Mouse (Mus musculus) T-cell, adult 2 months (primary cell): ENCODE measurements around the gene Wdr53.
"Not testable (repeated sequence)": the region's sequence is repeated elsewhere in the genome, so short reads cannot be mapped to it uniquely, and the experiment has no call there.

Experiments
- DNase-seq: peaks from one replicate; pipeline ENCODE4 v3.0.0; 2022; ENCODE audit warnings: low spot score

Wdr53 gene

DNA sequence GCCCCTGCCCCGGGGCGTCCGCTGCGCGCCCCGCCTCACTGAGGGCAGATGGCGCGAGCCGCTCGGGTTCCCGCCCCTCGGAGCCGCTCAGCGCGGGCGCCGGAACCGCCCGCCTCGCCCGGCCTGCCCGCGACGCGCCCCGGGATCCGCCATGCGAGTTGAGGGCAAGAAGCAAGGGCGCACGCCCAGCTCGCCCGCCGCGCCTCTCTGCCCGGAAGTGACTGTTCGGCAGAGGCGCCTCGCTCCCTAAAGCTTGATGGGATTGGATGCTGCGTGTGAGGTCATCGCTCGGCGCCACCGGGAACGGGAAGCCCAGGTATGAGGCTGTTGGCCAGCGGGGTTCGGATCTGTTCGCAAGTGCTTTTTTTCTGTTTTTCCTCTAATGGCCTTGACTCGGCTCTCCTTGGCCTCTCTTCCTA lies at the start of gene Wdr53, which contains the start of gene Fbxo45:
Gene Wdr53, plus strand, starts transcription at position 276 of the 419 bp plus-strand sequence.
Gene Fbxo45, minus strand, starts transcription at position 207 of the 419 bp plus-strand sequence.
- DNase-seq = peak; percentile 96

DNA sequence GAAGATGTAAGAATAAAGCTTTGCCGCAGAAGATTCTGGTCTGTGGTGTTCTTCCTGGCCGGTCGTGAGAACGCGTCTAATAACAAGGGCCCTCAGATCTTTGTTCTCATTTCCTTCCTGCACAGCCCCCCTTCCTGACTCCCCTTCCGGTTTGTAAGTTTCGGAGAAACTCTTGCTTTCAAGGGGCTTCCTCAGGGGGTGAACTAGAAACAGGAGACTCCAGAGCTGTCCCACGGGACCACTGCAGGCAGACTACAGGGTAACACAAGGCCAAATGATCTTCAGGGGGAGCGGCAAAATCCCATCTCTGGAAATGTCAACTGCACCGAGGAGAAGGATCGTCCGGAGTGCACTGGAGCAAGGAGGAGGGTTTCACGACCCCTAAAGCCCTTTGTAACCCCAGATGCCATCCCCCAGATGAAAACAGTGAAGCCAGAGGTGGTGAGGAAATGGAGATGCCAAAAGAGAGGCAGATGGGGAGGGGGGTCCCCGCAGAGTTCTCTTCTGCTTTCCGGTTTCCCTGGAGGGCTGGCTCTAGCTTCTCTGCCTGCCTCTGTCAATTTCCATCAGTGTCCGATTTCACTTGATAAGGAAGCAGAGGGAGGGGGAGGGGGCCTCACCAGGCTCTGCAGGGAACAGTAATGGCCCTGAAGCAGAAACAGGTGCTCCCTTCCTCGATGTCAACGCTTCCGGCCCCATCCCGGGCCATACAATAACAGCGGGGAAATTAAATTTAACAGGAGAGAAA lies 46.6 kb upstream of the Wdr53 start:
- DNase-seq = peak; percentile 61

DNA sequence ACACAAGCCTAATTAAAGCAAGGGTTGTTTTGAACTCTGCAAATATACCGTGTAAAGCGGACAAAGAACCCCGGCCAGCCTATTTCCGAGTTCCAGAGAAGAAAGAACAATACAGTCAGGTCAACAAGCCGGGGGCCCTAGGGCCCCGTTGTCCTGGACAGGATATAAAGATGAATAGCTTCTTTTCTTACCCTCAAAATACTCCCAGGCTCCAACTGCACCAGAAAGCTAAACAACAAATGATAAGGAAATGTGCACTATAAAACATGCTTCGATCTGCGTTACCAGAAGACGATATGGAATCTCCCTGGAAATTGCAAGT lies 46.1 kb upstream of the Wdr53 start:
- no peak for DNase-seq

DNA sequence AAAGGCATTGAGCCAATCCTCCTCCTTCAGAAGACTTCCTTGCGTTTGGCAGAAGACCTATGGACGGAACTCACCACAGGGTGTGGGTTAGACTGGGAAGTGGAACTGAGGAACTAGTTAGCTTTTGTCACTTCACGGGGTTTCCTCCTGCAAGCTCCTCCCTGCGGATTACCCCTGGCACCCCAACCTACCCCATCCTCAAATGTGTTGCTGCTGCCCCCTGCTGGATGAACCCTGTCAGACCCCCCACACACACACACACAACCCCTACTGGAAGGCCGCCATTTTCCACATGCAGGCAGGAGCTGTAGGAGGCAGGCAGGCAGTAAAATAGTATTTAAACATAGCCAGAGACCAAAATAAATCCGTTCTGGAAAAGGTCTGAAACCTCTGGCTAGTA lies 44.3 kb upstream of the Wdr53 start:
- DNase-seq = peak; percentile 90

DNA sequence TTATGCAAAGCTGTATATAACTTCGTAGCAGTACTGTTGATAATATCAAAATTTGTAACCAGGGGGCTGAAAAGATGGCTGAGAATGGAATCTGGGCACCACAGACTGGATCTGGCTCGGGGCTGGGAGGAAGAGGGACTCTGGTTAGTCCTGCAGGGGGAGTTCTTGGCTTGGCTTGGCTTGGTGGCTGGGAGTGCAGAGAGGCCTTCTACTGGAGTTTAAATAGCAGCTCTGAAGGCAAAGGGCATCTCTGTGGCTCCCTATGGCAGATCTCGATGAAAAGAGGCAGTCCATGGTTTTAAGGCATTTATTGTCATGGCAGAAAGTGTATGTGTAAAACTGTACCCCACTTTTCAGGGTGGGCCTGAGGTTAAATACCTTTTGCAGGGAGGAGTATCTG lies 42.1 kb upstream of the Wdr53 start:
- no peak for DNase-seq

DNA sequence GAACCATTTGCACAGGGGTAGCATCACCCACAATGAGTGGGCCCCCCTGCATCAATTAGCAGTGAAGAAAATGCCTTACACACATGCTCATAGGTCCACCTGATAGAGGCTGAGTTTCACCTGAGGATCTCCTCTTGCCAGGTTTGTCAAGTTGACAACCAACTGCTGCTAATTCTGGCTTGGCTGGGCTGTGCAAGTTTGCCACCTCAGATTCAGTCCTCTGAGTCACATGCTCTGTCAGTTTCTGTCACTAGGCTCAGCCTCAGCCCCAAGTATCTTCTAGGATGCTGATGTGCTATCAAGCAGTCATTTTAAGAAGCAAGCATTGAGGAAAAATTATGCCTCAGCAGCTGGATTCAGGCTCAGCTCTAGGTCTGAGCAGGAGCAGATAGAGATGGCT lies 32.9 kb upstream of the Wdr53 start:
- no peak for DNase-seq

DNA sequence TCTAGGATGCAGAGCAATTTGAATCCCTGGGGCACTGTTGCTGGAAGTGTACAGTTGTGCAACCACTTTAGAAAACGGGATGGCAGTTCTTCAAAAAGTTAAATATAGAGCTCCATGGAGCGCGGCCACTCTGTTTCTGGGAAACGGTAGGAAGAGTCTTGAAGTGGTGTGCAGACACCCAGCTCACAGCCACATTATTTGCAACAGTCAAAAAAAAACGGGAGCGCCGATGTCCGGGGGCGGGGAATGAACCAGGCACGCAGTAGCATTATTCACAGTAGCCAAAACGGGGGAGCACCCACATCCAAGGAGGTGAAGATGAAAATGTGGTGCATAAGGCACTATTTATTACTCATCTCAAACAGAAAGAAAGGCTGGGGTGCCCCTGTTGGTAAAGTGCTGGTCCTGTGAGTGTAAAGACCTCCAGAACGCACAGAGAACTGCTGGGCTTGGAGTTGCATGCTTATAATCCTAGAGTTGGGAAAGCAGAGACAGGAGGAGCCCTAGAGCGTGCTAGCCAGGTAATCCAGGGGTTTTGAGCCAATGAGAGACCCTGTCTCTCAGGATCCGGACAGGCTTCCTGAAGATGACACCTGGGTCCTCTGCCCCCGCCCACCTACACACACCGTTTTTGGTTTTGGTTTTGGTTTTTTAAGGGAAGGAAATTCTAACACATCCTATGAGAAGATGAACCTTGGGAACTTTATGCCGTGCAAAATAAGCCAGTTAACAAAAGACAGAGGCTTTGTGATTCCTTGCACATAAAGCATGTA lies 32.0 kb upstream of the Wdr53 start:
- DNase-seq = no peak

DNA sequence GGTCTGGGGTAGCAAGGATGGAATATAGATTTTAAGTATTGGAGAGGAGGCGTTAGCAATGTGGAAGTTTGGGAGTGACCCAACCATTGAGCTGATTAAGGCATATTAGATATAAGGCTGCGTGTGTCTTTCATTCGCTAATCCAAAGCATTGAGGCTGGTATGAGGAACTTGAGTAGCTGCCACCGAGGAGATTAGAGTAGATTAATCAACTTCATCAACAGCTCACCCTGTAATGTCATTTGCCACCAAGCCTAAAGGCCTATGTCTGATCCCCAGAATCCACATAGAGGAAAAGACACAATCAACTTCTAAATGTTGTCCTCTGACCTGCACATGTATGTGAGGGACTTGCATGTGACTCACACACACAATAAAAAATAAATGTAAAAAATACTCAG lies 25.2 kb upstream of the Wdr53 start:
- no peak for DNase-seq

DNA sequence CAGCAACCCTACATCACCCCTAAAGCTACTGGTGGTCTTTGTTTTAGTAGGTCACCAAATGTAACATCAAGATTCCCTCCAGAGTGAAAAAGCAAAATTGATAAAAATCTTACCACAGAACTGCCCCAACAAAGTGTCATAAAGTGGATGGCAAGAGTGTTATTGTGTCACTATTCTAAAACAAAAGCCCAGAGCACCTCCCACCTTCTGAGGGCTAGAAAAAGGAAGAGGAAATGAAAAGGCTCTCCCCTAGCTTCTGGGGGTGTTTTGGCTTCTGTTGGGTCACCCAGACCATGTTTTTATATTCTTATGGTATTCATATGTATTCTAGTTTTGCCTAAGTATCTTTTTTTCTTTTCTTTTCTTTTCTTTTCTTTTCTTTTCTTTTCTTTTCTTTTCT lies 24.6 kb upstream of the Wdr53 start:
- DNase-seq = no peak

DNA sequence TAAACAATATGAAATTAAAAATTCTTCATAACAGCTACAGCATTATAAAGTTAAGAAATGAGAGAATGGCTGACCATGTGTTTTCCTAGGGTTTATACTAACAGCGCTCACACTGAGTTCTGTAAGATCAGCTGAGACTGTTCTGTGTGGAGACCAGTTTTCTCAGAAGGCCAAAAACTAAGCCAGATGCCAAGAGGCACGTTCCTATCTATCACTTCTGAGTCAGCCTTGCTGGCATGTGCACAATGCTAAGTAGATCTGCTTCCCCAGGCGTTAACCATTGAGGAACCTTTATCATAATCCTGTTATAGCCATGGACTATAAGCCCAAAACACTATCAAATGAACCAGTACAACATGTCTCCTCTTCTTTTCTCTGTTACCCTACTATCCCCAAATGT lies 15.0 kb upstream of the Wdr53 start:
- DNase-seq = not testable (repeated sequence)

DNA sequence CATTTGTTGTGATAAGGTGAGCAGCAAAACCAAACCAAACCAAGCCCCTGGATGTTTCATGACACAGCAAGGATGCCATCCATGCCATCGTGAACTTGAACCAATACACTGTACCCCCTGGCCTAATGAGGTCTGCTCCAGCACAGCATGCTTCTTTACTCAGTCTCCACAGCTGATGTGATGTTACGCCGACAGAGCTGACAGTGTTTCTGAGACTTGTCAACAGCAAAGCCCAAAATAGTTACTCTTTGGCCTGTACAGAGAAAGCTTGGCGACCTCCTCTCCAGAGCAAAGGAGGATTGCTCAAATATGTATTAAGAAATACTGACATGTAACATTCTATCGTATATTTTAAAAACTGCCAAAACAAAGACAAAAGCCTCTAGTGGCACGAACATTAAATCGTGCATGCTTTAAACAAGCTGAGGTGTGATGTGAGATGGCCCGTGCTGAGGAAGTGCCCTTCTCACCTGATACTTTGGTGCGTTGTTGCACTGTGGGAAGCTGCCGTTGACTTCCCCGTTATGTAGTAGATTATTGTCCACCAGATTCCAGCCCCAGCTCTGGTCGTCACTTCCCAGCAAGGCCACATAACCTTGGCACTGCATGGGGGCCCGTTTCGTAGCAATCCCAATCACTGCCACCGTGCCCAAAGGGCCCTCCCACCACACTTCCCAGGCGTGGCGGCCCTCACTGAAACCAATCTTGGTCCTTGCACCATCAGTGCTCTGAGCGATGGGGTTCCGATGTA lies 8.9 kb upstream of the Wdr53 start:
- DNase-seq = no peak

DNA sequence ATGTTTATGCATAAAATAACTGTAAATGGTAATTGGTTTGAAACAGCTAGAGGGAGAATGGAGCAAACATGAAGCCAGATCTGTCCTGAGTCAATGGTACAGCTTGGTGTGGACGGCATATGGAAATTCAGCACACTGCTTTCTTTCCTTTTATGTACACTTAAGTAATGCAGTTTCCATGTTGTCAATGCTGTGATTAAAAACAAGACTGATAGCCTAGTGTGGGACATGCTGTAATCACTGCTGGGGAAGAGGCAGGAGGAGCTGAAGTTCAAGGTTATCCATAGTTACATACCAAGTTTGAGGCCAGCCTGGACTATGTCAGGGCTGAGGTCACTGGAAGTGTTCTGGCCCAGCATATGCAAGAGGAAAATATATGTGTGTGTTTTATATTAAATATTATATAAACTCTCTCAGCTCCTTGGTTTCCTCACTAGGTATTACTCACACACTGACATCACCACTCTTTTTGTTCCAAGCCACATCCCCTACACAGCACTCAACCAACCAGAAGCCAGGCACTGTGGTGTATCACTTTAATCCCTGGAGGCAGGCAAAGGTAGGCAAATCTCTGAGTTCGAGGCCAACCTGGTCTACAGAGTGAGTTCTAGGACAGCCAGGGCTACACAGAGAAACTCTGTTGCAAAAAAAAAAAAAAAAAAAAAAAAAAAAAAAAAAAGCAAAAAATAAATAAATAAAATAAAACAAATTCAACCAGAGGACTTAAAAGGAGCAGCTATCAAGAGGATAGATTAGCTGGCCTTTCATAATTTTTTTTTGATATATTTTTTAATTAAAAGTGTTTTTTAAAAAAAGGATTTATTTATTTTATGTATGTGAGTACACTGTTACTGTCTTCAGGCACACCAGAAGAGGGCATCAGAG lies 7.4 kb upstream of the Wdr53 start:
- no peak for DNase-seq

DNA sequence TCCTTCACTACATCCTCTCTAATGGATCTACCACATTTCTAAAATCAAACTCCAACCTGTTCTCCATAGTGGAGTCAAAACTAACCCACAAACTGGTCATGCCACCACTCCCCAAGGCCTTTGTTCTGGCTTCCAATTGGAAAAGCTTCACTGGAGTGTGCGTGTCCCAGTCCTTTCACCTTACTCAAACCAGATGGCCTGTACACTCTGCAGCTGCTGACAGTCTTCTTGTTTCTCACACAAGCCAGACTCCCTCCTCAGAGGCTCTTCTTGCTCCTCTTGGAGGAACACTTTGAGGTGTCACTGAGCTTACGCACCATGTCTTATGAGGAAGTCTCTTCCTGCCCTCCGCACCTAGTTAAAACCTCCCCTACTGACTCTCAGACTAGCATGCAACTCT lies 3.1 kb upstream of the Wdr53 start:
- no peak for DNase-seq

DNA sequence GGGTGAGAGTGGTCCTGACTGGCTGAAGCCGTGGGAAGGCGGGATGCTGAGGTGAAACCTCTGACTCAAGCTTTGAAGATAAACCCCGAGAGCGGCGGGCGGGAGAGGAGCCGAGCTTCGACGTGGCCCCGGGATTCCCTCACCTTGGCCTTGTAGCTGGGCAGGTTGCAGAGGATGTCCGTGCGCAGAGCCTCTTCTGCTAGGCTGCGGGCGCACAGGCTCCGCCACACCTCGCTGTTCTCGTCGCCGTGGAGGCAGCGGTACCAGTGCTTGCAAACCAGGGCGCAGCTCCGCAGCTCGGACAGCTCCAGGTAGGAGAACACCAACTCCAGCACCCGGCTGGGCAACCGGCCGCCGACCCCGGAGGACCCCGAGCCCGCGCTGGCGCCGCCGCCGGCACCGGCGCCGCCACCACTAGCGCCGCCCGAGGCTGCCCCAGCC lies 656 bp upstream of the Wdr53 start:
- peak; percentile 43 for DNase-seq

DNA sequence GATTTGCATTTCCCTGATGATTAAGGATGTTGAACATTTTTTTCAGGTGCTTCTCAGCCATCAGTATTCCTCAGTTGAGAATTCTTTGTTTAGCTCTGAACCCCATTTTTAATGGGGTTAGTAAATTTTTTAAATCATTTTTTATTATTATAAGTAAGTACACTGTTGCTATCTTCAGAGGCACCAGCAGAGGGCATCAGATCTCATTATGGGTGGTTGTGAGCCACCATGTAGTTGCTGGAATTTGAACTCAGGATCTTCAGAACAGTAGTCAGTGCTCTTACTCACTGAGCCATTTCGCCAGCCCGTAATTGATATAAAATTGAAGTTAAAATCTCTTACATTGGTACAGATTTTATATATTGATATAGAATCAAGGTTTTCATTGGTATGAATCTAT lies 17.2 kb downstream of the Wdr53 start:
- DNase-seq = peak; percentile 32

DNA sequence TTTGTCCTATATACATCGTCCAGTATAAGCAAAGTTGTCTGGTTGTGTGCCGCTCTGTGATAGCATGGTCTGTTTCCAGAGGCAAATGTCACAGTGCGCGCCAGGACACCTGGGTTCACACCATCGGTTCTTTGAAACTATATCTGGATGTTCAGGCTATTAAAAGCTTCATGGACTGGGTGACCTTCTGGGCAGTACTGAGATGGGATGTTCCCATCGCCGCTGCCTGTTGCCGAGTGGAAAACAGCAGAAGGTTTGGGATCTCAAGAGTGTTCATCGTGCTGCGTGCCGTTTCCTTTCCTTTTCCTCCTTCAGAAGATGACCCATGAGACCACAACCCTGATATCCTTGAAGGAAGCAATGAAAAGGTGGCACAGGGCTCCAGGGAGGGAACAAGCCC lies 24.3 kb downstream of the Wdr53 start, which contains the start of gene Smco1:
Gene Smco1, plus strand, starts transcription at position 178 of the 400 bp plus-strand sequence.
- DNase-seq = no peak

DNA sequence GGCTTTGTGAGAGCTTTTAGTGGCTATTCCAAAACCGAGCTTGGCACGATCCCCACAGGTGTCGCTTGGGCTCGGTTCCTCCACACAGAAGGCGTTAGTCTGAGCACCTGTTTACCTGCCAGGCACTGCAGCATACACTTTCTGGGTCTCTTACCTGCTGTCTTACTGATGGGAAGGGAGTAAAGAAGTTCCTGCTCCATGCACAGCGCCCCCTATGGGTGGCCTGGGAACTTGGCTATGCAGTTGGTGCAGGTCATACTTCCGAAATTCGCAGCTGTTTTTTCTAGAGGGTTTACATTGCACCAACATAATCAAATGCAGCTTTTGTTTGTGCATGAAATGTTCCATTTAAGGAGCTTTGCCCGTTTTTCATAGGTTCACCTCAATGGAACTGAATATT lies 26.3 kb downstream of the Wdr53 start:
- DNase-seq = peak; percentile 19

DNA sequence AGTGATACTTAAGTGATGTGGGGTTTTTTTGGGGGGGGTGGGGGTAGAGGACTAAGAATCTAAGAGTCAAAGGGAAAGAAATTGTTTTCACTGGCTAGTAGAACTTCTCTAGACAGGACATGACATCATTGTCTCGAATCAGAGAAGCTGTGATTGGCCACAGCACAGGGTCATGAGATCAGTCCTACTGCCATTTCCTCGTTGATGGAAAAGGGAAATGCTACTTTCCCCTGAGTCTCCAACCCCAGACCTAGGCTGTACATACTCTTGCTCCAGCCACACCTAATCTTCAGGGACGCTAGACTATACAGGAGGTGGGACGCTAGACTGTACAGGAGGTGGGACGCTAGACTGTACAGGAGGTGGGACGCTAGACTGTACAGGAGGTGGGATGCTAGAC lies 28.0 kb downstream of the Wdr53 start:
- no peak for DNase-seq

DNA sequence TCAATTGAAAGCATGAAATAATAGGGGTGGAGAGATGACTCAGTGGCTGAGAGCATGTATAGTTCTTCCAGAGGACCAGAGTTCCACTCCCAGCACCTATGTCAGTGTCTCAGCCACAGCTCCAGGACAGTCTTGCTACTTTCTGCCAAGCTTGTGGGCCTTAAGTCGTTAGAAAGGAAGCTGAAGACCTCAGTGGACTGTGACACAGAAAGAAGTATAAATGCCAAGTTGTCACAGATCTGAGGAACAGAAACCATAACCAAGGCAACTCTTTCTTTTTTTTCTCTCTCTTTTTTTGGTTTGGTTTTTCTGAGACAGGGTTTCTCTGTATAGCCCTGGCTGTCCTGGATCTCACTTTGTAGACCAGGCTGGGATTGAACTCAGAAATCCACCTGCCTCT lies 28.8 kb downstream of the Wdr53 start:
- DNase-seq = no peak

DNA sequence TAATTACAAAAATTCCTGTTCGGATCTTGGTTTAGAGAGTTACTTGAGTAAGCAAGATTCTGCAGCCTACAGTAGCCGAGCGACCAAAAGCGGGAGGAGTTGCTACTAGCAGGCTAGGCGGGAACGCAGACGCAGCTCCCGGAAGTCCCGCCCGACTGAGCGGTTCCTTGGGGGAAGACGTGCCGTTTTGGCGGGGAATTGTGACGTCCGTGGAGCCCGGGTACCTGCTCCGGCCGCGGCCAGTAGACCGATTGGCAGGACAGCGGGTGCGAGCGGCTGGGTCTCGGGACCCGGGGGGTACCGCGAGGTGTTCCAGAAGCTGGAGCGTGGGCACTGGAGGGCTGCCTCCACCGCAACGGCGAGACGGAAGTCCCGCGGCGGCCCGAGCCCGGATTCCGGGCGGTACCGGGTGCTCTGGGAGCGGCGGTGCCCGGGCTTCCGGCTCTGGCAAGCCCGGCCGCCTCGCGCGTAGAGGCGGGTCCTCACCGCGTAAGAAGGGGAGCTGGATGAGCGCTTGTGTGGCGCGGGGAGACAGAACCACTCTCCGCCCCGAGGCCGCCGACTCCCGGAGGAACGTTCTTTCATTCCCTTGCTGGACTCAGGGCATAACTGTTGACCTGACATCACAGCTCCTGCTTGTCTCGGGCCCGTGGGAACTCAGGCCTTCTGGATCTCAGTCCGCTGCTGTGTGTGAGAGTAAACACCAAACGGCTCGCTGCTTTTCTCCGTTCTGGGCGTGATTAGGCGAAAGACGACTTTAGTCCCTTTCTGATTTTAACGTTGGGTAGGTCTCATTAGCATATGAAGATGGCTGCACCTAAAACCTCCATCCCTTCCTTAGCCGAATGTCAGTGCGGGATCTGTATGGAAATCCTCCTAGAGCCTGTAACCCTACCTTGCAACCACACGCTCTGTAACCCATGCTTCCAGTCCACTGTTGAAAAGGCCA lies 30.6 kb downstream of the Wdr53 start, which contains the start of gene Rnf168:
Gene Rnf168, plus strand, starts transcription at position 152 of the 949 bp plus-strand sequence.
- peak; percentile 82 for DNase-seq
